Mouse (Mus musculus): ENCODE results near the gene Gjb1.
A peak's percentile ranks its signal among the peaks of the same experiment; 100 is the strongest.
"Not testable (repeated sequence)": the region's sequence is repeated elsewhere in the genome, so short reads cannot be mapped to it uniquely, and the experiment has no call there.

Gjb1 gene

GRCm38 (mm10) chrX:101376190-101376968 is at the start of gene Gjb1:
TSS of gene Gjb1 (plus strand) at chrX:101376378.
- DNase-seq (ENCODE audit: low read depth) = no peak

DNA sequence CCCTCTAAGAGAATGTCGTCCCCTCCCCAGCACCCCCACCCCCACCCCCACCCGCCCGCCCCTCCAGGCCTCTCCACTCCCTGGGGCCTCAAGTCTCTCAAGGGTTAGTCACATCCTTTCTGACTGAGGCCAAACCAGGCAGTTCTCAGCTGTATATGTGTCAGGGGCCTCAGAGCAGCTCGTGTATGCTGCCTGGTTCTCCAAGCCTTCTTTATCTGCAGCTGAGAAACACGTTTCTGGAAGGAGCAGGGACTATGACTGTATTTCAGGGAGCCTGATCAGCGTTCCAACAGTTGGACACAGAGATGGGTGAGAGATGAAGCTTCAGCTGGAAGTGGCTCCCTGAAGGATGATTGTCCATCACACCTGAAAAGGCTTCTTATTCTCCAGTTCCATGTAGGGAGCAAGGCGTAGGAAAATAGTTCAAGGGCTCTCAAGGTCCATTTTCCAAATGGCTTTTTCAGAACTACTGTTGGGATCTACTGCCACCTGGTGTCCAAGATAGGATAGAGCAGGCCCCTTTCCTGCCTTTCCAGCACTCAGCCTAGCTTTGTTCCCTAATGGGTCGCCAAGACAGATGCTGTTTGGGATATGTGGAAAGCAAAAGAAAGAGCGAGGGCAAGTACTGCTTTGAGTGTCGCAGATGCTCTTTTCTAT is 46.7 kb upstream of the Gjb1 start:
- peak; percentile 82 for DNase-seq (ENCODE audit: low read depth)

GRCm38 (mm10) chrX:101332031-101332374 is 44.2 kb upstream of the Gjb1 start:
- DNase-seq (ENCODE audit: low read depth) = no peak

DNA sequence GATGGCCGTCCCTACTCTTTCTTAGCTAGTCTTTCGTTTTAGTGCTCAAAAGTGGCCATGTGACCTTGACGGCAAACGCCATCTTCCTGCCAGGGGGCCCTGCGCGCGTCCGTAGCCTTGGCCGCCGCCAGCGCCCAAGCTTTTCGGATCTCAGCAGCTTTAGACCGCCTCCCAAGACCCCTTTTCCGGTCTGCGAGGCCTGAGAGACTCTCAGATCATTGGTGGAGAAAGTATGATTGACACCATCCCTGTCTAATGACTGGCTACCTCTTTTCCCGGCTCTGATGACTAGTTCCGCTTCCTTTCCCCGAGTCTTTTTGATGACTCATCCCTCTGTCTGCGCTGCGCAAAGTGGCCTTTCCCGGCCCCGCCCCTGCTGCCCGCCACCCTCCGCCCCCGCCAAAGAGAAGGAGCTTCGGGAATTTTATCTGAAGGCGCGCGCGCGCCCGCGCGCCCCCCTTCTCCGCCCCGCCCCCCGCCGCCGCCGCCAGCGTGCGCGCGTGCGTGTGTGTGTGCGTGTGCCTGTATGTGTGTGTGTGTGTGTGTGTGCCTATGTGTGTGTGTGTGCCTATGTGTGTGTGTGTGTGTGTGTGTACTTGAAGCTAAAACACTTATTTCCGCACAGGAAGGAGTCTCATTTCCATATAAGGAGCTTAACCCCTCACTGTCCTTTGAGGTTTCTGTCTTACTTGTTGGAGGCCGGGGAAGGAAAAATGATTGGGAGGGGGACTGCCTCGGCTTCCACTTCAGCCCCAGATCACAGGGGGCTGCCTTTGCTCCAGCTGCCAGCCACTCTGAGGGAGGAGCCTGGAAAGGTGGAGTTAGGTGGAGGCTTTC is 43.6 kb upstream of the Gjb1 start:
- DNase-seq (ENCODE audit: low read depth) = peak; percentile 92

DNA sequence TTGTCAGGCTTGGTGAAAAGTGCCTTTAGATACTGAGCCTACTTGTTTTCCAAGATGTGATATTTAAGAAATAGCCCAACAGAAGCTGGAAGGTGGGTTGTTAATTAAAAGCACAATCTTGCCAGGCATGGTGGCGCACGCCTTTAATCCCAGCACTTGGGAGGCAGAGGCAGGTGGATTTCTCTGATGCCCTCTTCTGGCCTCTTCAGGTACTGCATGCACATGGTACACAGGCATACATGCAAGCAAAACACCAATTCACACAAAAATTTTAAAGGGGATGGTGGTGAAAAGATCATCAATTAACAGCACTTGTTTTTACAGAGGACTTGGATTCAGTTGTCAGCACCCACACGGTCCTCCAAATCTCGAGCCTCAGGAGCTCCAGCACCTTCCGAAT is 41.6 kb upstream of the Gjb1 start:
- peak; percentile 36 for DNase-seq (ENCODE audit: low read depth)

DNA sequence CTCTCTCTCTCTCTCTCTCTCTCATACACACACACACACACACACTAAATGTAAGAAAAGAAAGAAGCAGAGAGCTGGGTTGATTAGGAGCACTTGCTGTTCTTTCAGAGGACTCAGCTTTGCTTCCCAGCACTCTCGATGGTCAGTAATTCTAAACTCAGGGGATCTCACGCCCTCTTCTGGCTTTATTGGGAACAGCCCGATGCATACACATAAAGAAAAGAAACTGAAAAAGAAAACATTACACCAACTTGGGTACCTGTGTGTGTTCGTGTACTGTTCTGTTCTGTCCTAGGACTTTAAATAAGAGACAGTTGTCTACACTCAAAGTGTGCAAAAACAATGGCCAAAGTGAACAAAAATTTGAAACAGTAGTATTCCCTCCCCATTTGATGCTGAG is 37.5 kb upstream of the Gjb1 start:
- DNase-seq (ENCODE audit: low read depth) = no peak

- DNase-seq (ENCODE audit: low read depth) = not testable (repeated sequence)
Measured at GRCm38 (mm10) chrX:101342837-101343236, 33.3 kb upstream of the Gjb1 start.

DNA sequence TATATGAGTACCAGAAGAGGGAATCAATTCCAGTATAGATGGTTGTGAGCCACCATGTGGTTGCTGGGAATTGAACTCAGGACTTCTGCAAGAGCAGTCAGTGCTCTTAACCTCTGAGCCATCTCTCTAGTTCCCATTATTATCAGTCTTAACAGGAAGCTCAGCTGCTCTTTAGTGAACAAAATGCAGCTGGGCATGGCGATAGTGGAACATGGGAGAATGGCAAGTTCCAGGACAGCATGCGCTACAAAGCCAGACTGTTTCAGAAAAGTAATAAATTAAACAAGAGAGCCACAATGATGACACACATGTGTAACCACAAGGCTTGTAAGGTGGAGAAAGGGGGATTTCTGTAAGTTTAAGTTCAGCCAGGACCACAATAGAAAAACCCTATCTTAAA is 30.7 kb upstream of the Gjb1 start:
- no peak for DNase-seq (ENCODE audit: low read depth)

GRCm38 (mm10) chrX:101346475-101346874 is 29.7 kb upstream of the Gjb1 start:
- DNase-seq (ENCODE audit: low read depth) = no peak

GRCm38 (mm10) chrX:101351188-101351587 is 25.0 kb upstream of the Gjb1 start:
- DNase-seq (ENCODE audit: low read depth) = no peak

- peak; percentile 29 for DNase-seq (ENCODE audit: low read depth)
Measured at GRCm38 (mm10) chrX:101358902-101359301, 17.3 kb upstream of the Gjb1 start.

DNA sequence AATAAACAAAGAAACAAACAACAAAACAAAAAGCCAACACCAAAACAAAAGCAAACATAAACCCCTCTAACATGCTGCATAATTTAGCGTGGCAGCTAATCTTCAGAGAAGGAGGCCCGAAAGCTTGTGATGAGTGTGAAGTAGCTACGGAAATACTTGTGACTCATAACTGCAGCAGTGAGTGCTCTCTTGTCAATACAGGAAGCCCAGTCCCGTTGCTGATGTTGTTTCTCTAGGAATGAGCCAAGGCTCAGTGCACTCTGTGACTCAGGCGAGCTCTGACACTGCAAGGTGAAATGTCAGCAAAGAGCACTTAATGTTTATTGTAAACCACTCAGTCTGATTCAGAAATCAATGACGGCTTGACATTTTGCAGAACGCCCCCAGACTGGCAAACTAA is 7.2 kb upstream of the Gjb1 start:
- DNase-seq (ENCODE audit: low read depth) = peak; percentile 44

- DNase-seq (ENCODE audit: low read depth) = no peak
Measured at GRCm38 (mm10) chrX:101370573-101370972, 5.6 kb upstream of the Gjb1 start.

DNA sequence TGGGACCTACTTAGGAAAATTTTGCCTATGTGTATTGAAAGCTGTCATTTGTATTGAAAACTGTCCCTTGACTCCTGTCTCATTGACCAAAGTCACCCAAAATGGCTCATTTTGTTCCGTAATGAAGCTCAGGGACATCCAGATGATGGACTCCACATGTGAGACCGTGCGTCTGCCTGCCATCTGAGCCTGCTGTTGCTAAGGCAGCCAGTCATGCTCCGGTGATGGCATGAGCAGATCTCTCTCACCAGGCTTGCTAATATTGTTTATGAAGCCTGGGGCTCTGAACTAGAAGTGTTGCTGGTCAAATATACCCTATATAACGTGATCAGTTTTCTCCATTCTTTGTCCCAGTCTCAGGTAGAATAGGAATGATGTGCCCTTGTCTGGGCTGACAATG is 3.2 kb upstream of the Gjb1 start:
- no peak for DNase-seq (ENCODE audit: low read depth)

DNA sequence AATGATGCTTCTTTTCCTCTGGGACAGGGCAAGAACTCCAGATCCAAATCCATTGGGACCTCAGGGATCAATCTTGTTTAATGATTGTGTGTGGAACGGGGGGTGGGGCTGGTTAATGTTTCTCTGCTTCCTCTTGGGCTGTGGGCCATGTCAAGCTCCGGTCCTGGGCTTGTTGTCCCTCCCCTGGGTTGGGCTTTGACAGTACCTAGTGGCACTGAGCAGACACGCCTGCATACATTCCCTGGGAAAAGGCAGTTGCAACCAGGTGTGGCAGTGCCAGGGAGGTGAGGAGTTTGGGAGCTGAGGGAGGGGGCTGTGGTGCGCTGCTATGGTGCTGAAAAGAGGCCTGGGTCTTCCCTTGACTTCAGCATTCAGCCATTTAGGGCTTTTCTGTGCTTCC is 898 bp downstream of the Gjb1 start:
- DNase-seq (ENCODE audit: low read depth) = no peak

- DNase-seq (ENCODE audit: low read depth) = no peak
Measured at GRCm38 (mm10) chrX:101379744-101380143, 3.6 kb downstream of the Gjb1 start.

DNA sequence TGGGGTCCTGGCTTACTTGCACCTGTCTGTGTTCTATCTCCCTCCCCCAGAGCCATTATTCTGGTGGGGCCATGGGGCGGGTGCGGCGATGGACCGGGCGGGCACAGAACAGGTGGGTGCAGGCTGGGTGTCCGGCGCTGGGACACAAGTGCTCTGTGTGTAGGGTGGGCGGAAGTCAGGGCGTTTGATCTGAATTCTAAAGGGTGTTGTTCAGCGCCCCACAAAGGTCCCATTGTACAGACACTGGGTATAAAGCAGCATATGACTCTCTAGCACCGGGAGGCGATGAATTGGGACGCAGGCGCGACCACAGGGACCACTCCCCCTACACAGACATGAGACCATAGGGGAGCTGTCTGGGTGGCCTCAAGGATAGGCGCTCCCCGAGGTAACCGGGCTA is 7.3 kb downstream of the Gjb1 start:
- no peak for DNase-seq (ENCODE audit: low read depth)

GRCm38 (mm10) chrX:101384439-101385137 is 8.4 kb downstream of the Gjb1 start:
- DNase-seq (ENCODE audit: low read depth) = no peak

GRCm38 (mm10) chrX:101386222-101386621 is 10.0 kb downstream of the Gjb1 start:
- DNase-seq (ENCODE audit: low read depth) = no peak

GRCm38 (mm10) chrX:101388866-101389537 is 12.8 kb downstream of the Gjb1 start:
- peak; percentile 2 for DNase-seq (ENCODE audit: low read depth)

DNA sequence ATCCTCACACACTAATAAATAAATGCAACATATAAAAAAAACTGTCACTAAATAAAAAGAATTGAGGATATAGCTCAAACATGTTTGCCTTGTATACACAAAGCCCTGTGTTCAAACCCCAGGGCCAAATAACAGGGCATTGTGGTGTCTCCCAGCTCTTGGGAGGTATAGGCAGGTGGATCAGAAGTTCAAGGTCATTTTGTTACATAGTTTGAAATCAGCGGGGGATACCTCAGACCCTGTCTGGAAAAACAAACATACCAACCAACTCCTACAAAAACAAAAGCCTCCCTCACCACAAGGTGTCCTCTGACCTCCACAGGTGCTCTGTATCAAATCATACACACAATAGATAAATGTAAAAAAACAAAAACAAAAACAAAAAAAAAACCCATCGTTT is 18.2 kb downstream of the Gjb1 start:
- DNase-seq (ENCODE audit: low read depth) = no peak

- no peak for DNase-seq (ENCODE audit: low read depth)
Measured at GRCm38 (mm10) chrX:101396459-101396858, 20.3 kb downstream of the Gjb1 start.

Data from NIH3T3 (cell line).